Mouse (Mus musculus): ENCODE data around the gene Snai3. TPM values are rescaled to one million over a fixed set of nuclear protein-coding genes. Genes with fewer than 3 reads are reported as not detected.

Snai3 gene
- polyA plus RNA-seq, 1 experiment, result not detected

DNA sequence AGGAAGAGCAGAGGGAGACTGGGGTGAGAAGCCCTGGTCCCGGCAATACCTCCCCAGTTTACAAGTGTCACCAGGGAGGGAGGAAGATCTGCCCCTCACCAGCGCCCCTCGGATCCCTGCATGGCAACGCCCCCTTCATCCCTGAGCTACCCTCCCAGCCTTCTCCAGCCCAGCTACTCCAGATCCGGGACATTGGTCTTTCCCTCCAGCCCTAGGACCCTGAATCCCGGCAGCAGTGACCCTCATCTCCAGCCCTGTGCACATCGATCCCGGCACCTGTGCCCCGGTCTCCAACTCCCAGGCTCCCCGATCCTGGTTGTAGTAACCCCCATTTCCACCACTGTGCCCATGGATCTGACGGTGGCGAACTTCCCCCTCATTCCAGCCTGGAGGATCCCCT lies 17.8 kb downstream of the Snai3 start:
- no peaks in the 10 kb centered on the region; the same call in 1 of the 2 replicates for H3K4me1 ChIP-seq (ENCODE audit: control insufficient read depth, insufficient read depth, insufficient read length, low read length)
- no peak overlapping the region for H3K27ac ChIP-seq (replicated peaks; ENCODE audit: low read depth, low read length)
- peak overlapping the region; percentile 69 for H3K4me3 ChIP-seq (ENCODE audit: insufficient read depth, low read depth, low read length)

DNA sequence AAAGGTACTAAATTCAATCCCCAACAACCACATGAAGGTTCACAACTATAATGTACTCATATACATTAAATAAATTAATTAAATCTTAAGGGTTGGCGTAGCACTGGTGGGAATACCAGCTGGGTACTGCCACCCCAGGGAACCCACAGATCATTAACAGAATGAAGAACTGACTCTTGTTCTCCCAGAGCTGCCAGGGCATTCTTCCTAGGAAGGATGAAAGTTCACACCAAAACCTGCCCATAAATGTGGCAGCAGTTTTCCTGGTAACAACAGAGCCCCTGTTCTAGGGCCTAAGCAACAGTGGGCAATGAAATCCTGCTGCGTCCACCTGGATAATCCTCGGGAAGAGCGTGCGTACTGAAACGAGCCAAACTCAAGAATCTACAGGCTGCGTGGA lies 18.2 kb downstream of the Snai3 start:
- H3K4me3 ChIP-seq (ENCODE audit: insufficient read depth, low read depth, low read length), result peak overlapping the region; percentile 69
- no peak overlapping the region for H3K27ac ChIP-seq (replicated peaks; ENCODE audit: low read depth, low read length)
- no peaks in the 10 kb centered on the region; the same call in 1 of the 2 replicates for H3K4me1 ChIP-seq (ENCODE audit: control insufficient read depth, insufficient read depth, insufficient read length, low read length)

DNA sequence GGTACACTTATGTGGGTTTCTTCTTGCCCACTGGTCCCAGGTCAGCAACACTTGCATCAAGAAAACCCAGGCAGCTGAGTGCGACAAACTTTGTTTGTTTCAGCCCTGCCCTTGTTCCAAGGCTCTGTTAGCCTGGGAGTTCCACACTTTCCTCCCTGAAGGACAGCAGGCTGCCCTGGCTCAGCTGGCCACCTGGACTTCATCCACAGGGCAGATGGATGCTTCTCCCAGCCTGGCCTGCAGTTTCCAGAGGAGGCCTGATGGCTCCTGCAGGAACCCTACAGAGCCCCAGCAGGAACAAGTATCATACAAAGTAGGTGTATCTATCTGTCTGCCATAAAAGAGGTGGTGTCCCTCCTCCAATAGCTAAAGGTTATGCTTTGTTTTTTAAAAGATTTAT lies 19.2 kb downstream of the Snai3 start:
- H3K4me3 ChIP-seq (ENCODE audit: insufficient read depth, low read depth, low read length), result no peak overlapping the region
- H3K27ac ChIP-seq (replicated peaks; ENCODE audit: low read depth, low read length), result no peak overlapping the region
- H3K4me1 ChIP-seq (ENCODE audit: control insufficient read depth, insufficient read depth, insufficient read length, low read length), result no peaks in the 10 kb centered on the region; the same call in 1 of the 2 replicates

DNA sequence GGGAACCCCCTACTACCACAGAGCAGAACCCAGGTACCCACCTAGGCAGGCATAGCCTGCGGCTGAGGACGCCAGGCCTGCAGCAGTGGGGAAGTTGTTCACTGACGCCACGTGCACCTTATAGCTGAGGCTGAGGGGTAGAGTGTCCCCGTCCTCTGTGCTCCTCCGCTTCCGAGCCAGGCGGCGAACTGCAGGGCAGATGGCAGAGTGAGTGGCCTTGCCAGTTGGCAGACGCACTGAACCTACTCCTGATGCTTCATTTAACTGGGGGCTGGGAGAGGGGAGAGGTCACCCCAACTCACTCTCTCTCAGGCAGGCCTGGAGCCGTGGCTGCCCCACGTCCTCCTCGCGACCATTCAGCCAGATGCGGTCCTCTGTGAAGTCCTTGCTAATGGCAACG lies 21.2 kb downstream of the Snai3 start:
- Histone ChIP-seq H3K4me1 (ENCODE audit: control insufficient read depth, insufficient read depth, insufficient read length, low read length) (no peaks in the 10 kb centered on the region; the same call in 1 of the 2 replicates), H3K4me3 (ENCODE audit: insufficient read depth, low read depth, low read length) (no peak overlapping the region)

DNA sequence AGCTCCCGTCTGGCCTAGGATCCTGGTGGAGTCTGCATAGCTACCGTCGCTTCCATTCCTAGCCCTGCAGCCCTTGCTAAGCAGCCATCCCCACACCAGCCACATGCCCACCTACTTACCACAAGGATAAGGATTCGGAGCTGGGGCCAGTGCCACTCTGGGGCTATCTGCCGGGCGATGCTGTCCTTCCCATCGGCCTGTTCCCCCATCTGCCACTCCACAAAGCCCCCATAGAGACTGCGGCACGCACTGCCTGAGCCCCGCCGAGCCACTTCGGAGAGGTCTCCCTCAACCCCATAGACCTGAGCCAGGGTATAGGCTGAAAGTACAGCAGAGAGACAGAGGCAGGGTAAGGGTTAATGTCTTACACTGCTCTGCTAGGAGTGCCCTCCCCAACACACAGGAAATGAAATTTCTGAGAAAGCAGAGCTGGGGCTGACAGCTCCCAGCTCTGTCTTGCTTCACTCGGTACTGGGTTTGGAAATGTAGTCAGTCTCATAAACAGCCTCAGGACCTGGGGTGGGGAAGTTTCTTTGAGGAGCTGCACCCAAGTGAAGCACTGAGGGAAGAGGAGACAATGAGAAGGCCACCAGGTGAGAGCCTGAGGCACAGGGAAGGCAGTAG lies 22.7 kb downstream of the Snai3 start:
- no peak overlapping the region for H3K27ac ChIP-seq (replicated peaks; ENCODE audit: low read depth, low read length)

More for the DNA sequence above, 21.2 kb downstream of the Snai3 start:
- no peak overlapping the region for H3K27ac ChIP-seq (replicated peaks; ENCODE audit: low read depth, low read length)

DNA sequence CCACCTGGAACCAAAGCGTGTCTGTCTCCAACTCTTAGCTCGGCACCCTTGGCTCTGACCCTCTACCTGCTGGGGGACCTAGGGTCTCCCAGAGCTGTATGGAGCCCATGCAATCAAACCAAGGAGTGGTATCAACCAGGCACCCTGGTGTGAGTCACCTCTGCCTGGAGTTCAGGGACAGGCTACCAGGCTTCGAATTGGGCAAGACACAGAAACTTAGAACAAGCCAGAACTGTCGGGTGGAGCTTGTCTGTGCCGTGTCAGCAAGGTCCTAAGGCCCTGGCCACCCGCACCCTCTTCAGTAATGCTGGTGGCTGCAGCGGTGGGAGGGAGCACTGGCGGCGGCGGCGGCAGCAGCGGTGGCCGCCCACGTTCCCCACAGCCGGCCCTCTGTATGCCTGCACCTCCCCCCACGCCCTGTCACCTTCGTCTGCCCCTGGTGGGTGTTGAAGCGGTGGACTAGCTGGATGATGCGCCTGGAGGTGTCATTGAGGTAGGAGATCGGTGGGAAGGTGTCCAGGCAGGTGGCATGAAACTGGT lies 23.9 kb downstream of the Snai3 start:
- peaks cover 4% of the 10 kb centered on the region; the same call in 1 of the 2 replicates for H3K4me1 ChIP-seq (ENCODE audit: control insufficient read depth, insufficient read depth, insufficient read length, low read length)
- H3K4me3 ChIP-seq (ENCODE audit: insufficient read depth, low read depth, low read length), result no peak overlapping the region

More for the DNA sequence above, 22.7 kb downstream of the Snai3 start:
- Histone ChIP-seq H3K4me1 (ENCODE audit: control insufficient read depth, insufficient read depth, insufficient read length, low read length) (peaks cover 4% of the 10 kb centered on the region; the same call in 1 of the 2 replicates), H3K4me3 (ENCODE audit: insufficient read depth, low read depth, low read length) (no peak overlapping the region)

DNA sequence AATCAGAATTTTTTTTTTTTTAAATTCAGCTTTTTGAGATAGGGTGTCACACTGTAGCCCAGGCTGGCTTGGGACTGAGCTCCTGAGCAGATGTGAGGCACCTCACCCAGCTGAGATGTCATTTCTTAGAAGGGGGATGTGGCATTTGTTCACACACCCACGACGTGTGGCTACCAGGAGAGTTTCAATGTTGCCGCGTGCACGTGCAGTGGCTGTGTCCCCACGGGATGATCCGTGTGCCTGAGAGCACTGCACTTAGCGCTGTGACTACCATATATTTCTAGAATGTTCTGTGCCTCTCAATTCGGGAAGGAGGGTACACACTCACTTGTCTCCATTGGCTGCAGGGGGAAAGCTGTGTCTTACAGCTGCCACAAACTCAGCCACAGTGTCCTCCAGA lies 24.4 kb downstream of the Snai3 start:
- Histone ChIP-seq H3K27ac (replicated peaks; ENCODE audit: low read depth, low read length) (no peak overlapping the region), H3K4me3 (ENCODE audit: insufficient read depth, low read depth, low read length) (no peak overlapping the region), H3K4me1 (ENCODE audit: control insufficient read depth, insufficient read depth, insufficient read length, low read length) (peaks cover 6% of the 10 kb centered on the region)

More for the DNA sequence above, 23.9 kb downstream of the Snai3 start:
- no peak overlapping the region for H3K27ac ChIP-seq (replicated peaks; ENCODE audit: low read depth, low read length)

DNA sequence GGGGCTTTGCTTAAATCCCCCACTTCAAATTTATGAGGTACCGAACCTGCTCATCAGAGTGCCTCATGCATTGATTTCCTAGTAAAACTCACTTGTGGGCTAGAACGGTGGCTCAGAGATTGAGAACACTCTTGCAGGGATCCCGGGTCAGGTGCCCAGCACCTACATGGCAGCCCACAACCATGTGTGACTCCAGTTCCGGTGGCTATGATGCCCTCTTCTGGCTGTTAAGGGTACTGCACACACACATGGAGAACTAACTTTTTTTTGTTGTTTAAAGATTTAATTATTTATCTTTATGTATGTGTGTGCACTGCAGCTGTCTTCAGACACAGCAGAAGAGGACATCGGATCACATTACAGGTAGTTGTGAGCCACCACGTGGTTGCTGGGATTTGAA lies 25.2 kb downstream of the Snai3 start:
- H3K4me1 ChIP-seq (ENCODE audit: control insufficient read depth, insufficient read depth, insufficient read length, low read length), result peaks cover 7% of the 10 kb centered on the region
- H3K27ac ChIP-seq (replicated peaks; ENCODE audit: low read depth, low read length), result no peak overlapping the region
- H3K4me3 ChIP-seq (ENCODE audit: insufficient read depth, low read depth, low read length), result no peak overlapping the region

DNA sequence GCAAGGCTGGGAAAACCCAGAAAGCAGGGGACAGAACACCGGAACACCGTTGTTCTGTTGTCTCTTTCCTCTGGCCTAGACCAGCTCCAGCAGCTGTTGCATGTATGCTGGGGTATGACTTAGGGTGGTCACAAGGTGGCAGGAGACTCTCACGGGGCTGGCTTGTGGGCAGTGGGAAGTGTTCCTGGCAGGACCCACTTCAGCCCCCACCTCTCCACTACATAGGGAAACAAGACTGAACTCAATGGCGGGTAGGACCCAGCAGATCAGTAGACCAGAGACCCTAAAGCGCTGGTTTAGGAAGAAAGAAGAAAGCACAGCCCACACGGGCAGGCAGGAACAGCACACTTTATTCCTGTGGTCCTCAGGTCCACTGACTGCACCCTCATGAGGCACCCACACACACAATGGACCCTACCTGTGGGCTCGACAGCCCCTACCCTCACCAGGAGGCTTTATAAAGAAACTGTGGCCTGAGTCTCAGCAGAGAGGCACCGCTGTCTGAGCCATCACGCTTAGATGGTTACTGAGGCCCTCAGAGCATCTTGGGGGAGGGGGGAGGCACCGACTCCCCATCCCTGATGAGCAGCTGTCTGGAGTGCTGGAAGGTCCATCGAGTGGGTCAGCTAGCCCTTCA lies 27.1 kb downstream of the Snai3 start:
- H3K4me3 ChIP-seq (ENCODE audit: insufficient read depth, low read depth, low read length), result peak overlapping the region; percentile 78
- H3K27ac ChIP-seq (replicated peaks; ENCODE audit: low read depth, low read length), result peak overlapping the region; percentile 74
- H3K4me1 ChIP-seq (ENCODE audit: control insufficient read depth, insufficient read depth, insufficient read length, low read length), result peaks cover 7% of the 10 kb centered on the region

DNA sequence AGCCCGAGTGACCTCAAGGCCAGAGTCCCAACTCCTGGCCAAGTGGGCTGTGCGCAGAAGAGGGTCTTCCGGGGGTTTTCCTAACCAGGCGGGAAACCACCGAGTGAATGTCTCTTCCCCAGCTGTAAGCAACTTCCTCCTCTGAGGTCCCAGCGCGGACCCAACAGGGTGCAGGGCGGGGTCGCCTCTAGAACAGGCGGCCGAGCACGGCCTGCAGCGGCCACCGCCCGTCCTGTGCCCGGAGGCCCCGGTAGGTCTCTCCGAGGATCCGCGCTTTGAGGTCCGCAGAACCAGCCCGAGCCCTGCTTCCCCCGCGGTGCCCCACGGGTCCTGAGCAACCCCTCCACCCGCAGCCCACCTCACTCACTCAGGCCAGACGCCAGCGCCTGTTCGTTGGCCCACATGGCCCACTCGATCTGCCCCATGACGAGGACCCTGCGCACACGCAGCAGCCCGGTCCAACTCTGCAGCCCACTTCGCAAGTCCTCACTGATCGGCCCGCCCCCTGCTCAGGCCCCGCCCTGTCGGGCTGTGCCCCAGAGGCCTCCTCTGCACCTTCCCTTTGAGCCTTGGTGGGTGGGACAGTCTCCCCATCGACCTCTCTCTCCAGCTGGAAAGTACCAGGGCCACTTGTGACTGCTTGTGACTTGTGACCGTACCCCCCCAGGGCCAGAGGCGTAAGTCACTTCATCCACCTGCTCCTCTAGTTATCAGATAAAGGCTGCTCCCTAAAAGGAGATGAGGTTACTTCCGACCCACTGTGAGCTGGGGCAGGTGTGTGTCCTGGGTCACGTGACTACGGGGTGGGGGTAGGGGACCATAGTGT lies 27.9 kb downstream of the Snai3 start, which contains the start of gene Cyba:
Cyba (minus strand) TSS at position 488 of the 826 bp plus-strand sequence.
- peaks cover 7% of the 10 kb centered on the region for H3K4me1 ChIP-seq (ENCODE audit: control insufficient read depth, insufficient read depth, insufficient read length, low read length)
- H3K4me3 ChIP-seq (ENCODE audit: insufficient read depth, low read depth, low read length), result peak within 1 kb of the TSS; percentile 78
- peak within 1 kb of the TSS; percentile 74 for H3K27ac ChIP-seq (replicated peaks; ENCODE audit: low read depth, low read length)

DNA sequence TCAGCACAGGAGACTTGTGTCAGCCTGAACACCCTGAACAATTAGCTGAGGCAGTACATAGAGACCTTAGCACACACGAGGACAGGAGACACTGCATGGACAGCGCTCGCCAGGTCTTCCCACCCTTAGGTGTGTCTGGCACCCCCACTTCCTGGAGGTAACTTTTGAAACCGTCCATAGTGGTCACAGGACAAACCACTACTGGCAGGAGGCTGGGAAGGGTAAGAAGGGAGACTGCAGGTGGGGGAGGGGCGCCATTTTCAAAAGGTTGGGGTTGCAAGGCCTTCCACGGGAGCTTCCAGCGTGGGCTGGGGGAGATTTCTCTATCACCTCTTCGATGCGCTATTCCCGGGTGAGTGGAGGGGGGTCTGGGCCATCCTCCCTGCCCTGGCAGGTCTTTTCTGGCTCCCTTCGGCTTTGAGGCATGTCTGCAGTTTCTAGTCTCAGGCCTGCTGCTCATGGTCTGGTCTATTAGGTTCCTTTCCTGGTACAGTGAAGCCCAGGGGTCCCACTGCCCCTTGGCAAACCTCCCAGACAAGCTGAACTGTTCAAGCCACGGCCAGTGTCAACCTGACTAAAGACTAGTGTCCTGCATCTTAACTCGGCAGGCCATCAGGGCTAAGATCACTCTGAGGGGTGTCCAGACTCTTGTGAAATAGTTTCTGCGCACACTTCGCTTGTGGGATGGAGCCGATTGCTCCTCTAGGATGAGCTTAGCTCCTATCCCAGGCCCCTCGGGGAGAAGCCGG lies 28.7 kb downstream of the Snai3 start:
- peak overlapping the region; percentile 74 for H3K27ac ChIP-seq (replicated peaks; ENCODE audit: low read depth, low read length)
- H3K4me3 ChIP-seq (ENCODE audit: insufficient read depth, low read depth, low read length), result peak overlapping the region; percentile 78
- H3K4me1 ChIP-seq (ENCODE audit: control insufficient read depth, insufficient read depth, insufficient read length, low read length), result peaks cover 7% of the 10 kb centered on the region

DNA sequence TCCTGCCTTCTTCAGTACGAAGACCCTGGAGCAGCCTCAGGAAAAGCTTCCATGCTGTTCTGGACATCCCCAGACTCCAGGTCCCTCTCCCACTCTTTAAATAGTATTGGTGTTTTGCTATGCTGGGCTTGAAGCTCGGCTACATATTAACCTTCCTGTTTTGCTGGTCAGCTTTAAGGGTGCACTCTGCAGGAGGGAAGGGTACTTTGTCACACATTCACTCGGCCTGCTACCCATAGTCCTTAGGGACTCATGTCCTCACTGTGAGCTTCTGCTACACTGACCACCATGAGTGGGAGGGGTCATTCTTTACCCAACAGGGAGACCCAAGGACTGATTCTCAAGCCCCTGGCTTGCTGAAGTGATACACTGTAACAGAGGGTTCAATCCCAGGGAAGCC lies 29.9 kb downstream of the Snai3 start:
- Histone ChIP-seq H3K4me3 (ENCODE audit: insufficient read depth, low read depth, low read length) (no peak overlapping the region), H3K27ac (replicated peaks; ENCODE audit: low read depth, low read length) (peak overlapping the region; percentile 34), H3K4me1 (ENCODE audit: control insufficient read depth, insufficient read depth, insufficient read length, low read length) (peaks cover 7% of the 10 kb centered on the region)

DNA sequence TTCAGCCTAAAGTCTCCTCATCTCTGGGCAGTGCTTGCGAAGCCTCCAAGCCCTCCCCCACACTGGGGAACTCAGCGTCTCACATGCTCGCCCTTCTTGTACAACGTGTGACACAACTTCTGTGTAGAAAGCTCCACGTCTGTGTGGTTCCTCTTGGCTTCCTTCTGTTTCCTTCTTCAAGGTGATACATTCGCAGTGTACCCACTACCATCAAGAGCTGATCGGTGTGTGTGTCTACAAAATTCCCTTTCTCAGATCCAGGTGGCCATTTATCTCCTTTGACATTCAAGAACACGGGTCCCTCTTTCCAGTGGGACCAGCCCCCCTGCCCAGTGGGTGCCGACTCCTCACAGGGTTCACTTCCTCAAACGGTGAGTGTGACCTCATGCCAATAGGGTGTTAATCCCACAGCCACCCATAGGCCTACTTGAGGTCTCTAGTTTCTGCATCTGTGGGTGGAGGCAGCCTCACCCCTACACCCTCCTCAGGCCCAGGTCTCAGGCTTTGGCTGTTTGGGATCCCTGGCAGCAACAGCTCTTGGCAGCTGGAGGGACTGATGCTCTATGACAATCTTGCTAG lies 30.4 kb downstream of the Snai3 start:
- Histone ChIP-seq H3K4me1 (ENCODE audit: control insufficient read depth, insufficient read depth, insufficient read length, low read length) (peaks cover 7% of the 10 kb centered on the region), H3K27ac (replicated peaks; ENCODE audit: low read depth, low read length) (peak overlapping the region; percentile 77)

DNA sequence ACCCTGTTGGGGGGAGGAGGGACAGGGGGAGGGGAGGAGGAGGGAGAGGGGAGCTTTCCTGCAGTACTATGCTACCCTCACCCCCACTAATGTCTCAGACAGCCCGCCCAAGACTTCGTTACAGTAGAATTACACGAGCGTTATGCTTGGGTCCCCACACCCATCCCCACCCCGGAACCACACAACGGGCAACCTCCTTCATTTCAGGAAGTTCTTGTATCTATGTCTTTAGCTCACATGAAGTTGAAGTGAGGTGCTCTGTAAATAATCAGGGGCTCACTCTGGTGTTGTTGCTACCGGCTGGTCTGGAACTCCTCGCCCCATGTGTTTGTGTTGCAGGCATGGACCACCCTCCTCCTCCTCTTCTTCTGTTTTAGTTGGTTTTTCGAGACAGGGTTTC lies 32.4 kb downstream of the Snai3 start:
- no peak overlapping the region for H3K4me3 ChIP-seq (ENCODE audit: insufficient read depth, low read depth, low read length)
- no peak overlapping the region for H3K27ac ChIP-seq (replicated peaks; ENCODE audit: low read depth, low read length)
- peaks cover 5% of the 10 kb centered on the region for H3K4me1 ChIP-seq (ENCODE audit: control insufficient read depth, insufficient read depth, insufficient read length, low read length)

More for the DNA sequence above, 30.4 kb downstream of the Snai3 start:
- H3K4me3 ChIP-seq (ENCODE audit: insufficient read depth, low read depth, low read length), result no peak overlapping the region

Measured in brown adipose tissue, adult 24 weeks (tissue).